Mouse (Mus musculus) ES-E14 (cell line): Measurements from ENCODE around the gene Ly86. TPM values are rescaled to one million over a fixed set of nuclear protein-coding genes. Genes with fewer than 3 reads are reported as not detected.

Experiments
- DNase-seq: peaks from one replicate; pipeline ENCODE4 v3.0.0-alpha.2; 2013; ENCODE audit warnings: low read depth, low spot score
- H3K27ac ChIP-seq: 2 replicates; pipeline ENCODE4 v1.5.1; 2012; ENCODE audit warnings: low read depth, mild to moderate bottlenecking, low read length, moderate library complexity, mixed read lengths; ENCODE audit not compliant: poor library complexity, insufficient read depth, severe bottlenecking
- H3K36me3 ChIP-seq: 2 replicates; pipeline ENCODE4 v1.6.1; 2012; ENCODE audit warnings: mild to moderate bottlenecking, low read length, moderate library complexity, mixed read lengths; ENCODE audit not compliant: control insufficient read depth, poor library complexity, insufficient read depth, severe bottlenecking
- H3K4me1 ChIP-seq, 2 experiments: fragments of 150-350 bp in 1 of 2; sonication (generic) in 1 of 2; 2 replicates each; pipeline ENCODE4 v1.6.1; 2012; ENCODE audit warnings: low read length in 2 of 2, mild to moderate bottlenecking in 1 of 2, mixed read lengths in 1 of 2; ENCODE audit not compliant: control insufficient read depth in 2 of 2, insufficient read depth in 2 of 2, poor library complexity in 1 of 2
- H3K4me3 ChIP-seq, 2 experiments: fragments of 150-350 bp in 1 of 2; sonication (generic) in 1 of 2; 2 replicates each; pipeline ENCODE4 v1.5.1; 2012; ENCODE audit warnings: low read length in 2 of 2, low read depth in 1 of 2, mild to moderate bottlenecking in 1 of 2, mixed read lengths in 1 of 2; ENCODE audit not compliant: insufficient read depth in 1 of 2, poor library complexity in 1 of 2, severe bottlenecking in 1 of 2
- H3K9ac ChIP-seq: 2 replicates; pipeline ENCODE4 v1.6.1; 2012; ENCODE audit warnings: low read depth, mild to moderate bottlenecking, low read length, mixed read lengths; ENCODE audit not compliant: poor library complexity, insufficient read depth, severe bottlenecking
- H3K9me3 ChIP-seq: fragments of 150-350 bp; sonication (generic); 2 replicates; pipeline ENCODE4 v1.6.1; 2012; ENCODE audit warnings: low read depth, mild to moderate bottlenecking, low read length; ENCODE audit not compliant: control insufficient read depth, insufficient read depth
- CHD2 ChIP-seq: IDR thresholded peaks from 2 replicates; pipeline ENCODE4 v1.6.1; 2014; ENCODE audit warnings: mild to moderate bottlenecking, low read depth, low read length, inconsistent platforms
- HCFC1 ChIP-seq: IDR thresholded peaks from 2 replicates; pipeline ENCODE4 v1.6.1; 2012; ENCODE audit warnings: low read length, inconsistent platforms, borderline replicate concordance; ENCODE audit not compliant: insufficient read depth
- MAFK ChIP-seq: IDR thresholded peaks from 2 replicates; pipeline ENCODE4 v1.6.1; 2014; ENCODE audit warnings: mild to moderate bottlenecking, low read depth, low read length, inconsistent platforms; ENCODE audit not compliant: insufficient read depth
- ZC3H11A ChIP-seq: IDR thresholded peaks from 2 replicates; pipeline ENCODE4 v1.6.1; 2012; ENCODE audit warnings: low read depth, mild to moderate bottlenecking, inconsistent platforms, low read length, borderline replicate concordance
- ZNF384 ChIP-seq: IDR thresholded peaks from 2 replicates; pipeline ENCODE4 v1.6.1; 2012; ENCODE audit warnings: low read depth, low read length, inconsistent platforms
- in situ Hi-C, 2 experiments: fragments of 600-800 bp; cut with MboI; formaldehyde crosslinking; loops; one replicate each; pipeline ENCODE4 v1.15.1; 2025; ENCODE audit warnings: low sequenced_read_pairs in 2 of 2, inconsistent platforms in 1 of 2; ENCODE audit not compliant: unreplicated experiment in 2 of 2
- total RNA-seq: library from RNA; depleted of rRNA; stranded (reverse); fragments of 300-350 nt; gene quantifications from 2 replicates; pipeline ENCODE4 v1.2.3, GENCODE M21; 2012

Gene Ly86
- total RNA-seq, 1 experiment = 0.94 TPM

DNA sequence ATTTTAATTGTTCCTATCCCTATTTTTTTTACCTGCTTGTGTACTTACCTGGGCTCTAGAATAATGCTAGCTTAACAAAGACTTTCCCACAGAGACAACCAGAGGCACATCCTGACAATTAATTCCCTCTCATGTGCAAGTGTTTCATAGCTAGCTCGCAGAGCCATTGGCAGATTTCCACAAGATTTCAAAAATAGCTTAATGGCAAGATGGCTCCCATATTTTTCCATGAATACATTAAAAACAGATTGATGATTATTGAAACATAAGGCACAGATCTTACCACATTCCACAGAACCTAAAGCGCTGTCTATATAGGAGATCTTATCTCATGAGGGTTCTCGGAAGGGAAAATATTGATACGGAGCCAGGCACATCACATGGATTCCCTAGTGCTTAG, 93.8 kb downstream of the Ly86 start:
- DNase-seq = no peak
- H3K4me3 ChIP-seq = no peak overlapping the region
- in situ Hi-C loops = no loop called here
- H3K36me3 ChIP-seq = no peaks in the 10 kb centered on the region
- TF ChIP-seq ZNF384 (no peak), MAFK (no peak), CHD2 (no peak), HCFC1 (no peak)
- H3K9ac ChIP-seq = no peak overlapping the region
- H3K27ac ChIP-seq = no peak overlapping the region
- peaks cover 34 to 38% of the 10 kb centered on the region in 2 experiments for H3K4me1 ChIP-seq
- no peaks in the 10 kb centered on the region for H3K9me3 ChIP-seq

DNA sequence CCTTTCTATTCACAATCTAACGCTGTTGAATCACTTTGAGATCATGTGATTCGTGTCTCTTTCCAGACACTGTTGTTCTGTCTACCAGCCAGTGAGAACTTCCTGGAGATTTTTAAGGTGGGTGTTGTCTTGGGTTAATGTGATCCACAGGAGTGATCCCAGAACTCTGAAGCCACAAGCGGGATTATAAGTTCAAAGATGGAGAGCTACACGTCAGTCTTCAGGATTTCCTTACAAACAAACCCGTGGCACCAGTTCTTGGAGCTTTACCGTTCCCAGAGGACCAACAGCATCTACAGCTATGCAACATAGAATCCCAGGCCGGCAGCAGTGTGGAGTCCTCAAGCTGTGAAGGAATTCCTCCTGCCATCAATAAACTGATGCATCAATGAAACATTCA, 94.5 kb downstream of the Ly86 start:
- Histone ChIP-seq H3K36me3 (no peaks in the 10 kb centered on the region), H3K9me3 (no peaks in the 10 kb centered on the region), H3K27ac (0 out of 2 replicates have a peak overlapping the region, but pooled peaks have one; percentile 59), H3K9ac (no peak overlapping the region), H3K4me1 (peaks cover 34 to 38% of the 10 kb centered on the region in 2 experiments), H3K4me3 (no peak overlapping the region)
- in situ Hi-C loops = no loop called here
- no peak for DNase-seq
- TF ChIP-seq CHD2 = no peak
- TF ChIP-seq HCFC1 = no peak
- no peak for TF ChIP-seq ZNF384
- TF ChIP-seq MAFK = no peak
- TF ChIP-seq ZC3H11A = no peak

DNA sequence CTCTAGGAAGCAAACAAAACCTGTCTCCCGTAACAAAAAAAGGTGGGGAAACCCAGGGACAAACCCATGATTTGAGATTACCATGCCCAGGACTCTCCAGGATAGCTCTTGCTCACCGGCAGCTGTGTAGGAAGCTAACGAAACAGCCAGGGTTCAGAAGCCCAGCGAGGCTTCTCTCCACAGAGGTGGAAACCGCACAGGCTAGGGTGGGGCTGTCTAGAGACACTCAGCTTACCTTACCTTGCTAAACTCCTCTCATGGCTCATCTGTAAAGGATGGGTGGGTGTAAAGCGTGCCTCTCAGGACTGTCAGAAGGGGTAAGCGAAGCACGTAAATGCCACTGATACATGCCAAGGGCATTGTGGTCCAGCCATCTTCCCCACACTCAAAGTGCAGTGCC, 94.9 kb downstream of the Ly86 start:
- in situ Hi-C loops = no loop called here
- DNase-seq = no peak
- 0 out of 2 replicates have a peak overlapping the region, but pooled peaks have one; percentile 17 for H3K9ac ChIP-seq
- peak overlapping the region; percentile 59; the same call in 1 of the 2 replicates for H3K27ac ChIP-seq
- no peaks in the 10 kb centered on the region for H3K36me3 ChIP-seq
- TF ChIP-seq ZC3H11A (no peak), MAFK (no peak), CHD2 (no peak), ZNF384 (no peak), HCFC1 (no peak)
- H3K4me1 ChIP-seq = peaks cover 32 to 33% of the 10 kb centered on the region in 2 experiments
- H3K4me3 ChIP-seq = peak overlapping the region in 1 of 2 experiments; percentile 13; a peak in 1 of 4 replicates
- H3K9me3 ChIP-seq = no peaks in the 10 kb centered on the region

DNA sequence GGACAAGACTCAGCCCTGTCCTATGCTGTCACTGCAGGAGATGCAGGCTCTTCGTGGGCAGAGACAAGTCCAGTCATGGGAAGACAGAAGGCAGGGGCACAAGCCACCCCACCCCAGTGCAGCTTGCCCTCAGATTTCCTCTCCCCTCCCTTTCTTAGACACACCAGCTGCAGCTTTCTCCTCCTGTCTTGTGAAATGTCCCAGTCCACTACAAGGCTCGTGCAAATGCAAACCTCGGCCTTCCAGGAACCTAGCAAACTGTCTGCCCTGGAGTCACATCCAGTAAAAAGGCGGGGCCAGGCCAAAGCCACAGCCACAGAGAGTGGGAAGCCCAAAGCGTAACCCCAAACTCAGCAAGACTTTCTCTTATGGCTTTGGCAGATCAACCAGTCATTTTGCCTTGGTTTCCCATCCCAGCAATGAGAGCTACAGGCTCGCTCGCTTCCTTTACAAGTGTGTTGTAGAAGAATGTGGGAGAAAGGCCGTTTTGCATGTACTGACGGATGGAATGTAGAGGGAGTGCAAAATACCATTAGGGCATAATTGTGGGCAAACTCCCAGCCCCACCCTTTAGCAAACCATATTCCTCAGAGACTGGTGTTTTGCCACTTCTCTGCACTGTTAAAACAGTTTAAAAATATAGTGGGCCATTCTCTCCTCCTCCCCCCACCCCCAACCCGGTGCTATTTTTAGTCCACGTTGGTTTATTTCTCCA, 95.7 kb downstream of the Ly86 start:
- Histone ChIP-seq H3K36me3 (no peaks in the 10 kb centered on the region), H3K27ac (0 out of 2 replicates have a peak overlapping the region, but pooled peaks have one; percentile 49), H3K9me3 (no peaks in the 10 kb centered on the region), H3K4me1 (peaks cover 27 to 32% of the 10 kb centered on the region in 2 experiments), H3K4me3 (no peak overlapping the region), H3K9ac (peak overlapping the region; percentile 42; the same call in 1 of the 2 replicates)
- in situ Hi-C loops = no loop called here
- no peak for DNase-seq
- TF ChIP-seq ZC3H11A (no peak), ZNF384 (no peak), CHD2 (no peak), MAFK (no peak), HCFC1 (no peak)
